Mouse (Mus musculus) olfactory bulb, adult 2 months (tissue): ENCODE measurements at regions not wholly inside any gene's neighbourhood (a gene's known extent, or its start where the extent isn't known, plus 50 kb on each side); places are given as distances from the start of the nearest gene placed in this dataset.

ENCODE experiments used
- H3K27ac ChIP-seq: fragments of 200-500 bp; 2 replicates; pipeline ENCODE4 v1.5.1; 2012; ENCODE audit warnings: low read depth, low read length; ENCODE audit not compliant: insufficient read depth
- H3K4me1 ChIP-seq: fragments of 200-500 bp; 2 replicates; pipeline ENCODE4 v1.6.1; 2012; ENCODE audit warnings: low read length; ENCODE audit not compliant: control insufficient read depth, insufficient read depth
- H3K4me3 ChIP-seq: fragments of 200-500 bp; 2 replicates; pipeline ENCODE4 v1.5.1; 2012; ENCODE audit warnings: mild to moderate bottlenecking, low read depth, low read length, moderate library complexity; ENCODE audit not compliant: insufficient read depth
- CTCF ChIP-seq: fragments of 200-500 bp; IDR thresholded peaks from 2 replicates; pipeline ENCODE4 v1.5.1; 2012; ENCODE audit warnings: low read depth, mild to moderate bottlenecking, low read length, moderate library complexity; ENCODE audit not compliant: insufficient read depth
- POLR2A ChIP-seq: fragments of 200-500 bp; IDR thresholded peaks from 2 replicates; pipeline ENCODE4 v1.6.1; 2012; ENCODE audit warnings: mild to moderate bottlenecking, low read depth, low read length, moderate library complexity; ENCODE audit not compliant: insufficient read depth
- WGBS: fragments of 180-500 bp; shearing (Covaris S2); methylation state at CpG from one replicate; pipeline ENCODE4 v1.1.7; 2018; 5-methylcytosine and 5-hydroxymethylcytosine counted together

GRCm38 (mm10) chr4:125855983-125856591 lies 168.3 kb upstream of the Csf3r start:
- Histone ChIP-seq H3K27ac (no peak overlapping the region), H3K4me3 (no peak overlapping the region), H3K4me1 (peaks cover 26% of the 10 kb centered on the region)
- TF ChIP-seq CTCF = no peak
- no peak for TF ChIP-seq POLR2A
- WGBS = 57% methylated on average over 11 of the region's 11 CpGs

- 64% methylated on average over 5 of the region's 5 CpGs for WGBS
- no peak for TF ChIP-seq POLR2A
- no peak for TF ChIP-seq CTCF
- H3K4me3 ChIP-seq = no peak overlapping the region
- H3K4me1 ChIP-seq = peaks cover 26% of the 10 kb centered on the region
- no peak overlapping the region for H3K27ac ChIP-seq
Measured at GRCm38 (mm10) chr4:125856781-125857180, 167.6 kb upstream of the Csf3r start.

GRCm38 (mm10) chr4:125865057-125865456 lies 159.3 kb upstream of the Csf3r start:
- no peak overlapping the region for H3K27ac ChIP-seq
- no peaks in the 10 kb centered on the region for H3K4me1 ChIP-seq
- TF ChIP-seq CTCF (no peak), POLR2A (no peak)
- WGBS = 60% methylated on average over 8 of the region's 8 CpGs
- no peak overlapping the region for H3K4me3 ChIP-seq

GRCm38 (mm10) chr4:125865728-125866127 lies 158.6 kb upstream of the Csf3r start:
- Histone ChIP-seq H3K4me3 (no peak overlapping the region), H3K4me1 (no peaks in the 10 kb centered on the region), H3K27ac (no peak overlapping the region)
- TF ChIP-seq CTCF = no peak
- no peak for TF ChIP-seq POLR2A
- WGBS = 79% methylated on average over 9 of the region's 9 CpGs

- TF ChIP-seq POLR2A = no peak
- TF ChIP-seq CTCF = no peak
- Histone ChIP-seq H3K4me1 (no peaks in the 10 kb centered on the region), H3K27ac (no peak overlapping the region), H3K4me3 (no peak overlapping the region)
- 89% methylated on average over 13 of the region's 13 CpGs for WGBS
Measured at GRCm38 (mm10) chr4:125871211-125871610, 153.1 kb upstream of the Csf3r start.

GRCm38 (mm10) chr4:125880028-125880427 lies 144.3 kb upstream of the Csf3r start:
- Histone ChIP-seq H3K27ac (no peak overlapping the region), H3K4me3 (no peak overlapping the region), H3K4me1 (peaks cover 6% of the 10 kb centered on the region)
- TF ChIP-seq CTCF = no peak
- no peak for TF ChIP-seq POLR2A
- 63% methylated on average over 6 of the region's 6 CpGs for WGBS

GRCm38 (mm10) chr4:125882531-125882930 lies 141.8 kb upstream of the Csf3r start:
- Histone ChIP-seq H3K4me1 (peaks cover 6% of the 10 kb centered on the region), H3K27ac (no peak overlapping the region), H3K4me3 (no peak overlapping the region)
- 66% methylated on average over 3 of the region's 3 CpGs for WGBS
- TF ChIP-seq POLR2A = no peak
- no peak for TF ChIP-seq CTCF

- TF ChIP-seq CTCF = no peak
- no peak overlapping the region for H3K4me3 ChIP-seq
- H3K4me1 ChIP-seq = no peaks in the 10 kb centered on the region
- H3K27ac ChIP-seq = no peak overlapping the region
- 77% methylated on average over 4 of the region's 4 CpGs for WGBS
Measured at GRCm38 (mm10) chr4:125890510-125890909, 133.8 kb upstream of the Csf3r start.

- WGBS = 80% methylated on average over 6 of the region's 6 CpGs
- no peak for TF ChIP-seq POLR2A
- no peak for TF ChIP-seq CTCF
- H3K4me3 ChIP-seq = no peak overlapping the region
Measured at GRCm38 (mm10) chr4:125893139-125893538, 131.2 kb upstream of the Csf3r start.

GRCm38 (mm10) chr4:125897707-125898106 lies 126.6 kb upstream of the Csf3r start:
- 89% methylated on average over 2 of the region's 2 CpGs for WGBS
- H3K27ac ChIP-seq = no peak overlapping the region

More at GRCm38 (mm10) chr4:125893139-125893538, 131.2 kb upstream of the Csf3r start:
- Histone ChIP-seq H3K27ac (no peak overlapping the region), H3K4me1 (no peaks in the 10 kb centered on the region)

More at GRCm38 (mm10) chr4:125897707-125898106, 126.6 kb upstream of the Csf3r start:
- TF ChIP-seq POLR2A (no peak), CTCF (no peak)
- H3K4me3 ChIP-seq = no peak overlapping the region
- peaks cover 11% of the 10 kb centered on the region for H3K4me1 ChIP-seq
